Comparison of ENCODE assay signal across 12 mouse cellular contexts in genomic region chr6:40353360-40353759, GRCm38 (mm10). TPM values are rescaled to one million over a fixed set of nuclear protein-coding genes. Genes with fewer than 3 reads are reported as not detected.
A peak's percentile ranks its signal among the peaks of the same experiment; 100 is the strongest.
DNase-seq lines count a peak whose midpoint lies in the region; ATAC-seq and TF ChIP-seq lines count a peak whose summit lies in the region.
"Had no signal": no experiment of that assay in that cellular context is flagged by ENCODE, and none has a peak within 500 bp of the region (broad histone marks: within the 10 kb centered on the region; RNA-seq: fewer than 3 reads in every experiment).

No protein-coding gene starts in this region.

- intact Hi-C loops in left cerebral cortex, postnatal 10 days (cut with DNase I): no loop called here

- peaks cover 21% of the 10 kb centered on the region for H3K36me3 ChIP-seq in lung, embryonic 14.5 days (ENCODE audit: insufficient read depth)
- H3K36me3 ChIP-seq in ES-Bruce4 (ENCODE audit: control insufficient read depth, insufficient read depth, low read length, poor library complexity, severe bottlenecking): peaks cover 2% of the 10 kb centered on the region
- H3K36me3 ChIP-seq in forebrain, embryonic 16.5 days (ENCODE audit: control insufficient read depth, insufficient read depth): 0 out of 2 replicates have a peak, but pooled peaks cover 2% of the 10 kb centered on the region

- H3K9ac ChIP-seq in lung, embryonic 14.5 days: no peak overlapping the region
- H3K9ac ChIP-seq in ES-Bruce4 (ENCODE audit: low read depth, poor library complexity, severe bottlenecking): no peak overlapping the region
- H3K9ac ChIP-seq in forebrain, embryonic 16.5 days (replicated peaks; ENCODE audit: low read depth, low read length): no peak overlapping the region

- no peak for TF ChIP-seq EP300 in ES-Bruce4 (IDR thresholded peaks at IDR 0.05; ENCODE audit: insufficient read depth, low read depth, low read length)

- peak; percentile 39 for TF ChIP-seq CTCF in lung, embryonic 14.5 days (IDR thresholded peaks at IDR 0.05; ENCODE audit: low read depth)
- peak; percentile 38 for TF ChIP-seq CTCF in ES-Bruce4 (IDR thresholded peaks at IDR 0.05; ENCODE audit: low read depth, low read length)

- no peak overlapping the region for H3K27ac ChIP-seq in lung, embryonic 14.5 days (ENCODE audit: low read depth)
- H3K27ac ChIP-seq in ES-Bruce4 (ENCODE audit: insufficient read depth, low read length): no peak overlapping the region
- H3K27ac ChIP-seq in forebrain, embryonic 16.5 days (ENCODE audit: low read length): no peak overlapping the region

- H3K4me3 ChIP-seq in lung, embryonic 14.5 days (ENCODE audit: low read depth, low read length): no peak overlapping the region
- H3K4me3 ChIP-seq in ES-Bruce4 (ENCODE audit: low read depth, low read length): no peak overlapping the region
- no peak overlapping the region for H3K4me3 ChIP-seq in forebrain, embryonic 16.5 days (replicated peaks; ENCODE audit: low read length)

- WGBS in lung, embryonic 14.5 days: 89% methylated on average over 7 of the region's 7 CpGs
- WGBS in forebrain, embryonic 16.5 days: 96% methylated on average over 7 of the region's 7 CpGs

- no peaks in the 10 kb centered on the region for H3K9me3 ChIP-seq in lung, embryonic 14.5 days (ENCODE audit: low read depth, low read length)
- no peaks in the 10 kb centered on the region for H3K9me3 ChIP-seq in ES-Bruce4 (replicated peaks; ENCODE audit: control insufficient read depth, insufficient read depth, low read length, poor library complexity, severe bottlenecking)
- H3K9me3 ChIP-seq in forebrain, embryonic 16.5 days (ENCODE audit: control insufficient read depth, low read length): no peaks in the 10 kb centered on the region

- no peak for TF ChIP-seq POLR2A in ES-Bruce4 (IDR thresholded peaks at IDR 0.05; ENCODE audit: insufficient read depth, low read length)

- no peaks in the 10 kb centered on the region for H3K4me1 ChIP-seq in lung, embryonic 14.5 days (ENCODE audit: insufficient read depth)
- peaks cover 6% of the 10 kb centered on the region for H3K4me1 ChIP-seq in ES-Bruce4 (ENCODE audit: control insufficient read depth, insufficient read depth, low read length)
- no peaks in the 10 kb centered on the region for H3K4me1 ChIP-seq in forebrain, embryonic 16.5 days (replicated peaks; ENCODE audit: control insufficient read depth, insufficient read depth, low read length)

- peak; percentile 27 to 38 for DNase-seq in cerebellum, postnatal 10 days
- no peak for DNase-seq in cerebellum, postnatal 36 days
- peak; percentile 6 for DNase-seq in lung, embryonic 14.5 days
- no peak for DNase-seq in lung, adult 18-20 months
- DNase-seq in left cerebral cortex, postnatal 10 days (ENCODE audit: extremely low spot score in 1 of 2, low spot score in 2 of 2): no peak
- DNase-seq: adrenal gland, adult 2 months; cerebellum, adult 18-20 months; heart, postnatal 4 days; kidney, adult 9 months had no signal

- no peak for ATAC-seq in lung, embryonic 14.5 days (ENCODE audit: insufficient read depth)
- ATAC-seq in granulocyte monocyte progenitor cell, adult 5-6 weeks (replicated peaks; ENCODE audit: poor library complexity, severe bottlenecking): peak; percentile 42; the same call in 1 of the 2 replicates
- no peak for ATAC-seq in forebrain, embryonic 16.5 days

- H3K27me3 ChIP-seq in lung, embryonic 14.5 days (ENCODE audit: insufficient read depth, low read length): no peaks in the 10 kb centered on the region
- no peaks in the 10 kb centered on the region for H3K27me3 ChIP-seq in ES-Bruce4 (ENCODE audit: control insufficient read depth, insufficient read depth, low read length, poor library complexity, severe bottlenecking)
- no peaks in the 10 kb centered on the region for H3K27me3 ChIP-seq in forebrain, embryonic 16.5 days (replicated peaks; ENCODE audit: control insufficient read depth, insufficient read depth, low read length)

- no peak overlapping the region for H3K4me2 ChIP-seq in lung, embryonic 14.5 days
- H3K4me2 ChIP-seq in forebrain, embryonic 16.5 days (ENCODE audit: low read length): no peak overlapping the region

RNA-seq across cellular contexts. Expression of gene Agk, which starts 28.4 kb away (rescaled TPM):
- polyA plus RNA-seq in lung, embryonic 14.5 days (2014; fragmentation: Nextera tagmentation; extraction: Ambion mirVana): 46.9 and 47.3 TPM in 2 replicates
- 34.7 and 37.4 TPM in 2 replicates for polyA plus RNA-seq in ES-Bruce4 (2011; ENCODE audit: insufficient read depth, insufficient read length, low read depth, missing spikeins)
- 23.5 and 24.3 TPM in 2 replicates for total RNA-seq in granulocyte monocyte progenitor cell, adult 5-6 weeks (2014; fragmentation: Nextera tagmentation)
- 33.6 and 34.0 TPM in 2 replicates for total RNA-seq in granulocyte monocyte progenitor cell, adult 5-6 weeks (2017)
- 60.4 and 64.0 TPM in 2 replicates for polyA plus RNA-seq in forebrain, embryonic 16.5 days (2015; fragmentation: Nextera tagmentation; extraction: Ambion mirVana)
- total RNA-seq in left cerebral cortex, postnatal 10 days (2021): 10 to 100 TPM; 60.6 to 62.3 TPM

Comparison
In these comparisons a context has a peak if more than half of its experiments do, and no peak if none do; other contexts are left out.
1. DNase-seq: peak in cerebellum, postnatal 10 days (2 of 2) and lung, embryonic 14.5 days (single experiment); none in cerebellum, postnatal 36 days (0 of 2), lung, adult 18-20 months (0 of 2) and left cerebral cortex, postnatal 10 days (0 of 2).